In the genomic region with DNA sequence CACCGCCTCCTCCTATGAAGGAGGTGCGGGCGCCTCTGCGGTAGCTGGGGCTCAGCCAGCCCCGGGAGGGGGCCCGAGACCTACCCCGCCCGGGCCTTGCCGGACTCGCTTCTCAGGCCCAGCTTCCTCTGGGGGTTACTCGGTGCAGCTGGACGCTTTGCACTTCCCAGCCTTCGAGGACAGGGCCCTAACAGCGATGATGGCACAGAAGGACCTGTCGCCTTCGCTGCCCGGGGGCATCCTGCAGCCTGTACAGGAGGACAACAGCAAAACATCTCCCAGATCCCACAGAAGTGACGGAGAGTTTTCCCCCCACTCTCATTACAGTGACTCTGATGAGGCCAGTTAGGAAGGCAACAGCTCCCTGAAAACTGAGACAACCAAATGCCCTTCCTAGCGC, we compare ENCODE assay signal across 10 mouse cellular contexts. TPM values are rescaled to one million over a fixed set of nuclear protein-coding genes. Genes with fewer than 3 reads are reported as not detected.
A peak's percentile ranks its signal among the peaks of the same experiment; 100 is the strongest.
DNase-seq lines count a peak whose midpoint lies in the region; ATAC-seq lines count a peak whose summit lies in the region.
"Had no signal": no experiment of that assay in that cellular context is flagged by ENCODE, and none has a peak within 500 bp of the region (broad histone marks: within the 10 kb centered on the region; RNA-seq: fewer than 3 reads in every experiment).

No protein-coding gene starts in this region.

- H3K4me3 ChIP-seq in megakaryocyte, embryonic 14.5 days (replicated peaks) = peak overlapping the region; percentile 88
- H3K4me3 ChIP-seq in limb, embryonic 12.5 days (replicated peaks) = peak overlapping the region; percentile 43
- peak overlapping the region; percentile 38 for H3K4me3 ChIP-seq in stomach, embryonic 14.5 days (ENCODE audit: low read depth, low read length)
- H3K4me3 ChIP-seq: myocyte had no signal

- H3K9ac ChIP-seq in limb, embryonic 12.5 days (replicated peaks) = no peak overlapping the region
- H3K9ac ChIP-seq in stomach, embryonic 14.5 days (replicated peaks; ENCODE audit: low read depth, low read length) = no peak overlapping the region

- H3K27me3 ChIP-seq in megakaryocyte, embryonic 14.5 days (replicated peaks) = peaks cover 78% of the 10 kb centered on the region
- H3K27me3 ChIP-seq in limb, embryonic 12.5 days = peaks cover 79% of the 10 kb centered on the region
- peaks cover 54% of the 10 kb centered on the region for H3K27me3 ChIP-seq in stomach, embryonic 14.5 days (ENCODE audit: control insufficient read depth, insufficient read depth, low read length)

- H3K4me2 ChIP-seq in limb, embryonic 12.5 days = peak overlapping the region; percentile 77
- H3K4me2 ChIP-seq in stomach, embryonic 14.5 days (replicated peaks; ENCODE audit: low read depth, low read length) = peak overlapping the region; percentile 80

- H3K36me3 ChIP-seq in megakaryocyte, embryonic 14.5 days (replicated peaks; ENCODE audit: low read length) = no peaks in the 10 kb centered on the region
- H3K36me3 ChIP-seq in limb, embryonic 12.5 days = no peaks in the 10 kb centered on the region
- no peaks in the 10 kb centered on the region for H3K36me3 ChIP-seq in stomach, embryonic 14.5 days (ENCODE audit: control insufficient read depth, insufficient read depth, low read length)

- peaks cover 24% of the 10 kb centered on the region for H3K9me3 ChIP-seq in megakaryocyte, embryonic 14.5 days
- no peaks in the 10 kb centered on the region for H3K9me3 ChIP-seq in limb, embryonic 12.5 days
- H3K9me3 ChIP-seq in stomach, embryonic 14.5 days (ENCODE audit: control insufficient read depth, low read depth, low read length) = no peaks in the 10 kb centered on the region; the same call in 1 of the 2 replicates

- ATAC-seq in megakaryocyte, adult 5-6 weeks (ENCODE audit: poor library complexity, severe bottlenecking) = no peak
- no peak for ATAC-seq in limb, embryonic 12.5 days (ENCODE audit: insufficient number of reproducible peaks, insufficient read depth, low FRiP score, low TSS enrichment, low read depth)
- no peak for ATAC-seq in stomach, embryonic 14.5 days (ENCODE audit: insufficient number of reproducible peaks, insufficient read depth, low FRiP score, low read depth)

- peak; percentile 44 to 50 for DNase-seq in cerebellum, postnatal 10 days
- DNase-seq in cerebellum, adult 9-10 months = no peak
- DNase-seq in adipocyte (ENCODE audit: low spot score) (no peak), MN1 (ENCODE audit: low spot score) (no peak)
- DNase-seq: gastrocnemius, postnatal 36 days had no signal

- under 1% methylated on average over 19 of the region's 19 CpGs for WGBS in limb, embryonic 12.5 days
- WGBS in stomach, embryonic 14.5 days = under 1% methylated on average over 19 of the region's 19 CpGs

- H3K27ac ChIP-seq in limb, embryonic 12.5 days = no peak overlapping the region
- H3K27ac ChIP-seq in stomach, embryonic 14.5 days (ENCODE audit: low read length) = no peak overlapping the region

- H3K4me1 ChIP-seq in megakaryocyte, embryonic 14.5 days = peaks cover 29% of the 10 kb centered on the region
- peaks cover 35% of the 10 kb centered on the region for H3K4me1 ChIP-seq in limb, embryonic 12.5 days (replicated peaks)
- peaks cover 15% of the 10 kb centered on the region; the same call in 1 of the 2 replicates for H3K4me1 ChIP-seq in stomach, embryonic 14.5 days (ENCODE audit: control insufficient read depth, insufficient read depth, low read length)

RNA-seq across cellular contexts. Expression of a gene that starts 1.1 kb away (rescaled TPM):
- polyA plus RNA-seq in megakaryocyte, embryonic 14.5 days (2012; ENCODE audit: insufficient read depth, low replicate concordance) = not detected in 2 replicates
- total RNA-seq in megakaryocyte, adult 5-6 weeks (2015) = not detected in 2 replicates
- not detected in 2 replicates for total RNA-seq in megakaryocyte, adult 5-6 weeks (2017)
- 0.10 TPM in 1 of 2 replicates, not detected in the other for polyA plus RNA-seq in limb, embryonic 12.5 days (2016; fragmentation: Nextera tagmentation; extraction: Ambion mirVana)
- polyA plus RNA-seq in stomach, embryonic 14.5 days (2014; fragmentation: Nextera tagmentation; extraction: Ambion mirVana) = 0.38 TPM in 1 of 2 replicates, not detected in the other
- total RNA-seq: gastrocnemius, postnatal 36 days had no signal
- polyA plus RNA-seq: myocyte had no signal

Comparison
In these comparisons a context has a peak if more than half of its experiments do, and no peak if none do; other contexts are left out.
1. DNase-seq: peak in cerebellum, postnatal 10 days (2 of 2); none in cerebellum, adult 9-10 months (single experiment), adipocyte (single experiment) and MN1 (single experiment).
2. H3K4me3 ChIP-seq: peak in every context shown above with its lines; median percentile 88 in megakaryocyte, embryonic 14.5 days; 43 in limb, embryonic 12.5 days; 38 in stomach, embryonic 14.5 days.